Mouse (Mus musculus): ENCODE data around the gene Nkx1-2. TPM values are rescaled to one million over a fixed set of nuclear protein-coding genes. Genes with fewer than 3 reads are reported as not detected.

Gene Nkx1-2
- polyA plus RNA-seq, 1 experiment from 2014 or later, result not detected

GRCm38 (mm10) chr7:132627448-132627847 is 28.0 kb upstream of the Nkx1-2 start:
- no peak overlapping the region for H3K9ac ChIP-seq (ENCODE audit: low read depth, low read length)
- no peaks in the 10 kb centered on the region for H3K27me3 ChIP-seq (replicated peaks; ENCODE audit: control insufficient read depth, insufficient read depth, low read length)
- WGBS, result 71% methylated on average over 3 of the region's 3 CpGs
- no peaks in the 10 kb centered on the region for H3K9me3 ChIP-seq (ENCODE audit: control insufficient read depth, low read length)
- no peaks in the 10 kb centered on the region for H3K4me1 ChIP-seq (replicated peaks; ENCODE audit: control insufficient read depth, insufficient read depth, low read length)
- H3K4me2 ChIP-seq, result no peak overlapping the region
- DNase-seq (ENCODE audit: low spot score) (no peak), ATAC-seq (replicated peaks; ENCODE audit: low FRiP score) (no peak)
- H3K27ac ChIP-seq (ENCODE audit: low read depth, low read length), result no peak overlapping the region
- no peak overlapping the region for H3K4me3 ChIP-seq (ENCODE audit: low read depth, low read length)
- no peaks in the 10 kb centered on the region for H3K36me3 ChIP-seq (ENCODE audit: control insufficient read depth, insufficient read depth, low read length)

GRCm38 (mm10) chr7:132626174-132626573 is 26.7 kb upstream of the Nkx1-2 start:
- DNase-seq (ENCODE audit: low spot score) (no peak), ATAC-seq (replicated peaks; ENCODE audit: low FRiP score) (no peak)
- H3K9me3 ChIP-seq (ENCODE audit: control insufficient read depth, low read length), result no peaks in the 10 kb centered on the region
- H3K4me2 ChIP-seq, result no peak overlapping the region
- H3K36me3 ChIP-seq (ENCODE audit: control insufficient read depth, insufficient read depth, low read length), result no peaks in the 10 kb centered on the region
- no peaks in the 10 kb centered on the region for H3K4me1 ChIP-seq (replicated peaks; ENCODE audit: control insufficient read depth, insufficient read depth, low read length)
- H3K4me3 ChIP-seq (ENCODE audit: low read depth, low read length), result no peak overlapping the region
- no peak overlapping the region for H3K27ac ChIP-seq (ENCODE audit: low read depth, low read length)
- WGBS, result 55% methylated on average over 4 of the region's 4 CpGs
- no peaks in the 10 kb centered on the region for H3K27me3 ChIP-seq (replicated peaks; ENCODE audit: control insufficient read depth, insufficient read depth, low read length)
- H3K9ac ChIP-seq (ENCODE audit: low read depth, low read length), result no peak overlapping the region

- 84% methylated on average over 10 of the region's 10 CpGs for WGBS
- no peak overlapping the region for H3K9ac ChIP-seq (ENCODE audit: low read depth, low read length)
- no peaks in the 10 kb centered on the region for H3K36me3 ChIP-seq (ENCODE audit: control insufficient read depth, insufficient read depth, low read length)
Measured at GRCm38 (mm10) chr7:132624161-132624560, 24.7 kb upstream of the Nkx1-2 start.

GRCm38 (mm10) chr7:132619975-132620918 is 20.8 kb upstream of the Nkx1-2 start:
- no peak for DNase-seq (ENCODE audit: low spot score)
- H3K27me3 ChIP-seq (replicated peaks; ENCODE audit: control insufficient read depth, insufficient read depth, low read length), result no peaks in the 10 kb centered on the region
- H3K27ac ChIP-seq (ENCODE audit: low read depth, low read length), result no peak overlapping the region
- no peak for ATAC-seq (replicated peaks; ENCODE audit: low FRiP score)
- 0 out of 2 replicates have a peak, but pooled peaks cover 3% of the 10 kb centered on the region for H3K4me1 ChIP-seq (replicated peaks; ENCODE audit: control insufficient read depth, insufficient read depth, low read length)
- 80% methylated on average over 15 of the region's 15 CpGs for WGBS
- no peak overlapping the region for H3K4me2 ChIP-seq
- H3K36me3 ChIP-seq (ENCODE audit: control insufficient read depth, insufficient read depth, low read length), result no peaks in the 10 kb centered on the region; the same call in 1 of the 2 replicates
- H3K9me3 ChIP-seq (ENCODE audit: control insufficient read depth, low read length), result no peaks in the 10 kb centered on the region
- H3K9ac ChIP-seq (ENCODE audit: low read depth, low read length), result no peak overlapping the region
- no peak overlapping the region for H3K4me3 ChIP-seq (ENCODE audit: low read depth, low read length)

More at GRCm38 (mm10) chr7:132624161-132624560, 24.7 kb upstream of the Nkx1-2 start:
- H3K4me3 ChIP-seq (ENCODE audit: low read depth, low read length), result no peak overlapping the region
- no peaks in the 10 kb centered on the region for H3K9me3 ChIP-seq (ENCODE audit: control insufficient read depth, low read length)
- no peaks in the 10 kb centered on the region for H3K4me1 ChIP-seq (replicated peaks; ENCODE audit: control insufficient read depth, insufficient read depth, low read length)
- DNase-seq (ENCODE audit: low spot score) (no peak), ATAC-seq (replicated peaks; ENCODE audit: low FRiP score) (no peak)
- H3K27ac ChIP-seq (ENCODE audit: low read depth, low read length), result no peak overlapping the region
- no peak overlapping the region for H3K4me2 ChIP-seq
- no peaks in the 10 kb centered on the region for H3K27me3 ChIP-seq (replicated peaks; ENCODE audit: control insufficient read depth, insufficient read depth, low read length)

GRCm38 (mm10) chr7:132619549-132619948 is 20.1 kb upstream of the Nkx1-2 start:
- Histone ChIP-seq H3K4me1 (replicated peaks; ENCODE audit: control insufficient read depth, insufficient read depth, low read length) (0 out of 2 replicates have a peak, but pooled peaks cover 5% of the 10 kb centered on the region), H3K9ac (ENCODE audit: low read depth, low read length) (no peak overlapping the region), H3K9me3 (ENCODE audit: control insufficient read depth, low read length) (no peaks in the 10 kb centered on the region), H3K4me2 (no peak overlapping the region), H3K27ac (ENCODE audit: low read depth, low read length) (no peak overlapping the region), H3K36me3 (ENCODE audit: control insufficient read depth, insufficient read depth, low read length) (no peaks in the 10 kb centered on the region; the same call in 1 of the 2 replicates), H3K27me3 (replicated peaks; ENCODE audit: control insufficient read depth, insufficient read depth, low read length) (no peaks in the 10 kb centered on the region), H3K4me3 (ENCODE audit: low read depth, low read length) (no peak overlapping the region)
- no peak for DNase-seq (ENCODE audit: low spot score)
- WGBS, result 89% methylated on average over 8 of the region's 8 CpGs
- no peak for ATAC-seq (replicated peaks; ENCODE audit: low FRiP score)

- 90% methylated on average over 5 of the region's 5 CpGs for whole genome bisulfite sequencing
- ATAC-seq (replicated peaks; ENCODE audit: low FRiP score) (no peak), DNase-seq (ENCODE audit: low spot score) (no peak)
- H3K27ac ChIP-seq (ENCODE audit: low read depth, low read length), result no peak overlapping the region
- H3K27me3 ChIP-seq (replicated peaks; ENCODE audit: control insufficient read depth, insufficient read depth, low read length), result no peaks in the 10 kb centered on the region
- 0 out of 2 replicates have a peak, but pooled peaks cover 5% of the 10 kb centered on the region for H3K4me1 ChIP-seq (replicated peaks; ENCODE audit: control insufficient read depth, insufficient read depth, low read length)
- no peaks in the 10 kb centered on the region; the same call in 1 of the 2 replicates for H3K36me3 ChIP-seq (ENCODE audit: control insufficient read depth, insufficient read depth, low read length)
- no peak overlapping the region for H3K9ac ChIP-seq (ENCODE audit: low read depth, low read length)
- no peak overlapping the region for H3K4me3 ChIP-seq (ENCODE audit: low read depth, low read length)
- H3K4me2 ChIP-seq, result no peak overlapping the region
- H3K9me3 ChIP-seq (ENCODE audit: control insufficient read depth, low read length), result no peaks in the 10 kb centered on the region
Measured at GRCm38 (mm10) chr7:132617021-132617564, 17.7 kb upstream of the Nkx1-2 start.

- no peaks in the 10 kb centered on the region for H3K9me3 ChIP-seq (ENCODE audit: control insufficient read depth, low read length)
- no peak overlapping the region for H3K4me3 ChIP-seq (ENCODE audit: low read depth, low read length)
- H3K27me3 ChIP-seq (replicated peaks; ENCODE audit: control insufficient read depth, insufficient read depth, low read length), result no peaks in the 10 kb centered on the region
- H3K4me2 ChIP-seq, result no peak overlapping the region
- ATAC-seq (replicated peaks; ENCODE audit: low FRiP score), result no peak
- H3K9ac ChIP-seq (ENCODE audit: low read depth, low read length), result no peak overlapping the region
- no peaks in the 10 kb centered on the region; the same call in 1 of the 2 replicates for H3K36me3 ChIP-seq (ENCODE audit: control insufficient read depth, insufficient read depth, low read length)
- 67% methylated on average over 6 of the region's 6 CpGs for WGBS
- H3K4me1 ChIP-seq (replicated peaks; ENCODE audit: control insufficient read depth, insufficient read depth, low read length), result peaks cover 5% of the 10 kb centered on the region; the same call in 1 of the 2 replicates
- no peak overlapping the region for H3K27ac ChIP-seq (ENCODE audit: low read depth, low read length)
- no peak for DNase-seq (ENCODE audit: low spot score)
Measured at GRCm38 (mm10) chr7:132616391-132616790, 17.0 kb upstream of the Nkx1-2 start.

- 28% methylated on average over 3 of the region's 3 CpGs for WGBS
- Histone ChIP-seq H3K4me3 (ENCODE audit: low read depth, low read length) (no peak overlapping the region), H3K36me3 (ENCODE audit: control insufficient read depth, insufficient read depth, low read length) (no peaks in the 10 kb centered on the region; the same call in 1 of the 2 replicates), H3K4me2 (no peak overlapping the region), H3K27me3 (replicated peaks; ENCODE audit: control insufficient read depth, insufficient read depth, low read length) (no peaks in the 10 kb centered on the region), H3K27ac (ENCODE audit: low read depth, low read length) (no peak overlapping the region), H3K9me3 (ENCODE audit: control insufficient read depth, low read length) (no peaks in the 10 kb centered on the region), H3K4me1 (replicated peaks; ENCODE audit: control insufficient read depth, insufficient read depth, low read length) (peaks cover 9% of the 10 kb centered on the region), H3K9ac (ENCODE audit: low read depth, low read length) (no peak overlapping the region)
- no peak for ATAC-seq (replicated peaks; ENCODE audit: low FRiP score)
- no peak for DNase-seq (ENCODE audit: low spot score)
Measured at GRCm38 (mm10) chr7:132615346-132615745, 15.9 kb upstream of the Nkx1-2 start.

Data from liver, embryonic 11.5 days (tissue).